Mouse (Mus musculus): ENCODE data around the gene Plcl2.

DNA sequence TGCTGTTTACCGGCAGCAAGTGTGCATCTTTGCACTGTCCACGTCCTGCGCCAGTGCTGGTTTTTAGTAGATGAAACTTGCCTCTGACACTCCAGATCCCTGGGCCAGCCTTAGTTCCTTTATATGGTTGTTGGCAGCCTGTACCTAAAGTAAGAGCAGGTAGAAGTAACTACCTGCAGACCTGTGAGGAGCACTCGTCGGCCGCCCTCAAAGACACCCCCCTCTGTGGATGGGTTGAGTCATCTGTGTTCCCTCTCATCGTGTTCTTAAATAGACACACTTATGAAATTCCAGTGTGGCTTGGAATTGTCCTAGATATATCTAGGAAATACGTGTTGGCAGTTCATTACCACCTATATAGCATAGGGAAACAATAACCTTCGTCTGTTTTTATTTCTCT lies 158.4 kb downstream of the Plcl2 start:
- TF ChIP-seq CTCF (IDR thresholded peaks at IDR 0.05; ENCODE audit: low read depth, low read length) = no peak
- TF ChIP-seq POLR2A (IDR thresholded peaks at IDR 0.05; ENCODE audit: insufficient read depth, low read length) = no peak
- TF ChIP-seq EP300 (IDR thresholded peaks at IDR 0.05; ENCODE audit: insufficient read depth, low read depth, low read length) = no peak
